Mouse (Mus musculus) forebrain, postnatal 0 days (tissue): ENCODE results near the gene Frmd4a. TPM values are rescaled to one million over a fixed set of nuclear protein-coding genes. Genes with fewer than 3 reads are reported as not detected.

Source experiments
- ATAC-seq: fragments of 200-750 bp; cut with Nextera tagmentation; 2 replicates; pipeline ENCODE4 v1.8.0; 2017; ENCODE audit warnings: mild to moderate bottlenecking, moderate library complexity
- DNase-seq: peaks from one replicate; pipeline ENCODE4 v3.0.0-alpha.2; 2015
- H3K27ac ChIP-seq: fragments of 300-500 bp; sonication (generic); 2 replicates; pipeline ENCODE4 v1.5.1; 2014; ENCODE audit warnings: low read depth, mild to moderate bottlenecking, antibody characterized with exemption, low read length, moderate library complexity, mixed read lengths
- H3K27me3 ChIP-seq: fragments of 300-500 bp; sonication (generic); 2 replicates; pipeline ENCODE4 v1.6.1; 2014; ENCODE audit warnings: mild to moderate bottlenecking, low read length, mixed read lengths; ENCODE audit not compliant: insufficient read depth
- H3K36me3 ChIP-seq: fragments of 300-500 bp; sonication (generic); 2 replicates; pipeline ENCODE4 v1.6.1; 2014; ENCODE audit warnings: mild to moderate bottlenecking, moderate library complexity; ENCODE audit not compliant: insufficient read depth
- H3K4me1 ChIP-seq: fragments of 300-500 bp; sonication (generic); 2 replicates; pipeline ENCODE4 v1.6.1; 2014; ENCODE audit warnings: antibody characterized with exemption; ENCODE audit not compliant: insufficient read depth
- H3K4me2 ChIP-seq: fragments of 300-500 bp; sonication (generic); 2 replicates; pipeline ENCODE4 v1.6.1; 2014; ENCODE audit warnings: low read depth, mild to moderate bottlenecking, moderate library complexity
- H3K4me3 ChIP-seq: fragments of 300-500 bp; sonication (generic); 2 replicates; pipeline ENCODE4 v1.5.1; 2014; ENCODE audit warnings: low read depth, low read length, mixed read lengths
- H3K9ac ChIP-seq: fragments of 300-500 bp; sonication (generic); 2 replicates; pipeline ENCODE4 v1.6.1; 2014; ENCODE audit warnings: mild to moderate bottlenecking
- H3K9me3 ChIP-seq: fragments of 300-500 bp; sonication (generic); 2 replicates; pipeline ENCODE4 v1.6.1; 2016; ENCODE audit warnings: low read length
- CTCF ChIP-seq: sonication (generic); IDR thresholded peaks from 2 replicates; pipeline ENCODE4 v1.5.1; 2016; ENCODE audit warnings: antibody characterized with exemption, control low read depth, low read depth
- WGBS: fragments of 180-500 bp; shearing (Covaris S2); extraction: QIAGEN DNeasy Blood & Tissue Kit; methylation state at CpG from one replicate; pipeline ENCODE4 v1.1.7; 2014; 5-methylcytosine and 5-hydroxymethylcytosine counted together
- polyA plus RNA-seq: library from polyadenylated mRNA; unstranded; fragments of >200 nt; fragmentation: Nextera tagmentation; extraction: Ambion mirVana; gene quantifications from 2 replicates; pipeline ENCODE4 v1.2.1, GENCODE M21; 2015
- total RNA-seq: library from RNA; depleted of rRNA; stranded (reverse); fragments of >200 nt; gene quantifications from 2 replicates; pipeline ENCODE4 v1.2.3, GENCODE M21; 2014

Gene Frmd4a
- total and polyA plus RNA-seq, 2 experiments from 2014 or later = 43.8 to 74.5 TPM

DNA sequence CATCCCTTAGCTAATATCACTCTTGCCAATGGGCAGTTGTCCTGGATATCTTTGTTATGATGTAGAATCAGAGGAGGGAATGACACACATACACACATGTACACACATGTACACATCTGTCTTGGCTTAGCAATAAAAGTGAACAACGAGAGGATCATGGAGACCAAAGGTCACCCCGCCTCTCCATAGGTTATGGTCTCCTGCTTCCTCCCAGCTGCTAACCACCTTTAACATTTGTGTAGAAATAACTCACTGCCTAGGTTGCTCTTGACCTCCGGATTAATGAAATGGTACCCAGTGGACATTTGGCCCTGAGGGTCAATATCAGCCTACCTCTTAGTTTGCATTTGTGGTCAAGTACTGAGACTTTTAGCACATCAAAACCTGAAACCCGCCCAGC lies 523.8 kb downstream of the Frmd4a start:
- no peak for DNase-seq
- Histone ChIP-seq H3K27ac (no peak overlapping the region), H3K4me1 (peaks cover 9% of the 10 kb centered on the region), H3K4me2 (no peak overlapping the region), H3K27me3 (no peaks in the 10 kb centered on the region), H3K4me3 (no peak overlapping the region), H3K9ac (no peak overlapping the region), H3K36me3 (peaks cover 21% of the 10 kb centered on the region; the same call in 1 of the 2 replicates), H3K9me3 (no peaks in the 10 kb centered on the region)
- WGBS = 77% methylated on average over 4 of the region's 4 CpGs
- no peak for TF ChIP-seq CTCF
- no peak for ATAC-seq

DNA sequence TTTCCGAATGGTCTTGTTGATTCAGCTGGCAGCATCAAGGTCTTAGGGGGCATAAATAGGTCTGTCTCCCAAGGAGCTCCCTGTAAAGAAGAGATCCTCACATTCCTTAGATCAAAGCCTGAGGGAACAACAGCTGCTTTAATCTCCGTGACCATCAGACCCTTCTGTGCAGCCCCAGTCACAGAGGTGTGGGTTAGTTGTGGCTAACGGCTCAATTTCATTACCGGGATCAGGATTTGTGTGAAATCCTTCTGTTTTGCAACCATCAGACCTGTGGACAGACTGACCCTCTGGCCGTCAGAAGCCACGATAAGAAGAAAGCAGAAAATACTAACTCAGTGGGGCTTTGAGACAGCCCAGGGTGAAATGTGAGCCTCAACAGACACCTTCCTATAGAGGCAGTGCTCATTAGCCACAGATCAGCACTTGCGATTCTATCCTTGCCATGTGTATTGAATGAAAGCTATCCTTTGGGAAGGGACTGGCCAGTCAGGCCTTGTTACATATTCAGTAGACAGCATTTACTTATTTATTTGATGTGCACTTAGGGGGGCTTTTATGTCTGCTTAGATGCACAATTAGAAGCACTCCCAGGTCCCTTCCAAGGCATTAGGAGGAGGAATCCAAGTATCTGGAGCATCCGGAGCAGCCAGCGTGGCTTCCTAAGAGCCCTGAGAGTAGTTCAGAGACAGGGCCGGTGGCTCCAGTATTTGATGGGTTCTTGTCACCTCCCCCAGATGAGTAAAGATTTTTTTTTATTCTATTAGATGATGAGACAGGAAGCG lies 524.5 kb downstream of the Frmd4a start:
- H3K9me3 ChIP-seq = no peaks in the 10 kb centered on the region
- peaks cover 9% of the 10 kb centered on the region for H3K4me1 ChIP-seq
- no peak for TF ChIP-seq CTCF
- ATAC-seq (0 out of 2 replicates have a peak, but pooled peaks have one; percentile 6), DNase-seq (no peak)
- 32% methylated on average over 11 of the region's 11 CpGs for WGBS
- H3K4me3 ChIP-seq = no peak overlapping the region
- H3K27me3 ChIP-seq = no peaks in the 10 kb centered on the region
- no peak overlapping the region; the same call in 1 of the 2 replicates for H3K27ac ChIP-seq
- no peak overlapping the region for H3K9ac ChIP-seq
- H3K36me3 ChIP-seq = peaks cover 21% of the 10 kb centered on the region; the same call in 1 of the 2 replicates
- H3K4me2 ChIP-seq = no peak overlapping the region

DNA sequence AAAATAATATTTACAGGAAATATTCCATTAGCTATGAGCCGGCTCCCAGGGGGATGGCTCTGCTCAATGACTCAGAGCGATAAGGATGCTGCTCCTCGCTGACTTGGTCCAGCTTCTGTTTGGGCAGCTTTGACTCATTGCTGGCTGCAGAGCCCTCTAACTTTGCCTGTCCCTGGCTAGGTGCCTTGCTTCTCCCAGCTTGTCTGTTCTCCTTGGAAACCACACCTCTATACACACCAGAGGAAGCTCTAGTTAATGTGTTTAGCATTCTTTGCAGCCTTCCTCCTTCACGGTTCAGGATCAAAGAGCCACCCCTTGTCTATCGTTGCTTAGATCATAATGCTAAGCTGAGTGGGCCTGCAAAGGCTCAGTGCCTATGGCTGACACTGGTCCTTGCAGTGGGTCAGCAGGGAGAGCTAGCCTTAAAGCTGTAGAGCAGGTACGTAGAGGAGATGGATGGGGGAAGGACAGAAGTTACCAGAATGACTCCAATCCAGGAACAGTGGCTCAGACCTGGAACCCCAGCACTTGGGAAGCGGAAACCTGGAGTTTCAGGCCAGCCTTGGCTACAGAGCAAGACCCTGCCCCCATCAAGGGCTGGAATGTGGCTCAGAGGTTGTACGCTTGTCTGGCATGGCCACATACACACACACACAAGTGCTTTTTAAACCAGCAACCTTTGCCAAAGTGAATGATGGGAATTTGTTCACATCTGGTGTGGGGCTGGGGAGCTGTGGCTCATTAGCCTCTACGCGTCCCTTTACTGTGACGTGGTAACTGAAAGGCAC lies 525.3 kb downstream of the Frmd4a start:
- Histone ChIP-seq H3K36me3 (peaks cover 20% of the 10 kb centered on the region; the same call in 1 of the 2 replicates), H3K4me3 (no peak overlapping the region), H3K9ac (no peak overlapping the region), H3K4me2 (no peak overlapping the region), H3K27me3 (no peaks in the 10 kb centered on the region), H3K27ac (peak overlapping the region; percentile 29; the same call in 1 of the 2 replicates), H3K4me1 (peaks cover 9% of the 10 kb centered on the region), H3K9me3 (no peaks in the 10 kb centered on the region)
- 44% methylated on average over 11 of the region's 11 CpGs for WGBS
- TF ChIP-seq CTCF = no peak
- ATAC-seq (0 out of 2 replicates have a peak, but pooled peaks have one; percentile 9), DNase-seq (no peak)

DNA sequence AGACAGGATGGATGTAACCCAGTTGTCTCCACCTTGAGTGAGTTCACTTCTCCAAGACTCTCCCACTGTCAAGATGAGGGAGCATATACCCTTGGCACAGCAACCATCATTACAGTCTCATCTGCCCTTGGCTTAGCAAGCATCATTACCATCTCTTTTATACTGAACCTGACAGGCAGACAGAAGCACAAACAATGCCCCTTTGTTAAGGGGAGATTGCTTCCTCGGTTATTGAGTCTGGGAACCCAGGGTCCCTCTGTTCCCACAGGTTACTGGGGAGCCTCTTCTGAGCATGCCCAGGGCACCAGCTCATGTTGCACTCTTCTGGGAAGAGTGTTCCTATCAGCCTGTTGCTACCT lies 525.9 kb downstream of the Frmd4a start:
- peaks cover 9% of the 10 kb centered on the region for H3K4me1 ChIP-seq
- H3K27ac ChIP-seq = peak overlapping the region; percentile 9; the same call in 1 of the 2 replicates
- H3K36me3 ChIP-seq = peaks cover 15% of the 10 kb centered on the region; the same call in 1 of the 2 replicates
- H3K27me3 ChIP-seq = no peaks in the 10 kb centered on the region
- H3K9me3 ChIP-seq = no peaks in the 10 kb centered on the region
- H3K4me2 ChIP-seq = no peak overlapping the region
- H3K9ac ChIP-seq = no peak overlapping the region
- H3K4me3 ChIP-seq = no peak overlapping the region
- ATAC-seq (no peak), DNase-seq (no peak)
- TF ChIP-seq CTCF = no peak
- 12% methylated on average over 1 of the region's 1 CpGs for WGBS

- 74% methylated on average over 5 of the region's 5 CpGs for WGBS
- no peak for DNase-seq
- no peak for ATAC-seq
- no peak overlapping the region for H3K9ac ChIP-seq
- peaks cover 9% of the 10 kb centered on the region for H3K4me1 ChIP-seq
- no peak for TF ChIP-seq CTCF
- no peaks in the 10 kb centered on the region for H3K9me3 ChIP-seq
- no peak overlapping the region for H3K27ac ChIP-seq
- H3K4me3 ChIP-seq = no peak overlapping the region
- H3K27me3 ChIP-seq = no peaks in the 10 kb centered on the region
- H3K4me2 ChIP-seq = no peak overlapping the region
- peaks cover 15% of the 10 kb centered on the region; the same call in 1 of the 2 replicates for H3K36me3 ChIP-seq
Measured at GRCm38 (mm10) chr2:4544360-4544759, 526.8 kb downstream of the Frmd4a start.

DNA sequence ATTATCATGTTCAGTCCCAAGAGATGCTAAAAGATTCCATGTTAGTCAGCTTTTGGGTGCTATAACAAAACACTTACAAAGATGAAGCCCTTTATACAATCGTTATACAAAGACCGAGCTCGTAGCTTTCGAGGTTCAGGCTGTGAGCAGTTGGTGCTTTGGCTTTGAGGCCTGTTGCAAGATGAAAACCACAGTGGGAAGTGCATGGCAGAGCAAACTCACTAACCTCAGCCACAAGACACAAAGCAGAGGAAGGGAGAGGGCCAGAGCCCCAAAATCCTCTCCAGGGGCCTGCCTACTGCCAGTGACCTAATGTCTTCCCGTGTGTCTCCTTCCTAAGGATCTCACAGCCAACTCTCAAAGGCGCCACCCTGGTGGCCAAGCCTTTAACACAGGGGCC lies 527.7 kb downstream of the Frmd4a start:
- no peak for DNase-seq
- Histone ChIP-seq H3K27me3 (no peaks in the 10 kb centered on the region), H3K4me2 (no peak overlapping the region), H3K9ac (no peak overlapping the region), H3K9me3 (no peaks in the 10 kb centered on the region), H3K4me1 (peaks cover 9% of the 10 kb centered on the region), H3K4me3 (no peak overlapping the region), H3K27ac (no peak overlapping the region), H3K36me3 (peaks cover 20% of the 10 kb centered on the region; the same call in 1 of the 2 replicates)
- WGBS = 74% methylated on average over 6 of the region's 6 CpGs
- no peak for TF ChIP-seq CTCF
- no peak for ATAC-seq
